Mouse (Mus musculus) bone marrow, adult 2 months (tissue): ENCODE measurements around the gene Dctn1.

Experiments
- CTCF ChIP-seq: fragments of 200-500 bp; IDR thresholded peaks from 2 replicates; pipeline ENCODE4 v1.5.1; 2011; ENCODE audit warnings: low read length, control low read depth; ENCODE audit not compliant: control insufficient read depth, insufficient read depth
- POLR2A ChIP-seq: fragments of 200-500 bp; IDR thresholded peaks from 2 replicates; pipeline ENCODE4 v1.6.1; 2011; ENCODE audit warnings: low read depth, mild to moderate bottlenecking, control low read depth, low read length, borderline replicate concordance; ENCODE audit not compliant: control insufficient read depth

DNA sequence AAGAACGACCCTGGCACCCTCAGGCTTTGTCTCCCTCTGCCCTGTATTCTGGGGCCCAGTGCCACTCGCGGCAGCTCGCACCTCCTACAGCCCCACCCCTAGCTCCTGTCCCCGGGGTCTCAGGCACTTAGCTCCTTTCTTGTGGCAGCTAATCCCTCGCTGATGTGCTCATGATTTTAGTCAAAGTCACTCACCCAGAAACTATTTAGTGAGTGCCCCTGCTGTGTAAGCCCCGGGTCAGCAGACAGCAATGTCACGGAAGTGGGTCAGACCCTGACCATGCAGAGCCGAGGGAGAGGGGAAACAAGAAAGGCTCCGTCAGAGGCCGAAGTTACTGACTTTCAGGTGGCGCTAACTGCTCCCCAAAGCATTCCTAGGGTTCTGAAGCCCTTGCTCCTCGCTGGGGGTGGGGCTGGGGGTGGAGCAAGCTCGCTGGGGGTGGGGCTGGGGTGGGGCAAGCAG is 68.6 kb downstream of the Dctn1 start:
- TF ChIP-seq CTCF, result no peak
- TF ChIP-seq POLR2A, result no peak
